Mouse (Mus musculus) retina, adult 2 months (tissue): ENCODE data around the gene Nup160.

Experiments used
- DNase-seq: peaks from one replicate; pipeline ENCODE4 v3.0.0-alpha.2; 2012; ENCODE audit warnings: low read depth, low spot score

Gene Nup160

GRCm38 (mm10) chr2:90677007-90677406, at the start of gene Nup160:
Gene Nup160, plus strand, starts transcription at chr2:90677215.
- no peak for DNase-seq

GRCm38 (mm10) chr2:90628261-90628660, 48.8 kb upstream of the Nup160 start:
- no peak for DNase-seq

GRCm38 (mm10) chr2:90629552-90629951, 47.5 kb upstream of the Nup160 start:
- no peak for DNase-seq

GRCm38 (mm10) chr2:90631938-90632733, 44.9 kb upstream of the Nup160 start:
- no peak for DNase-seq

GRCm38 (mm10) chr2:90634671-90635070, 42.3 kb upstream of the Nup160 start:
- no peak for DNase-seq

- no peak for DNase-seq
These were observed 41.8 kb upstream of the Nup160 start for GRCm38 (mm10) chr2:90635085-90635723.

- DNase-seq, result no peak
These were observed 40.2 kb upstream of the Nup160 start for GRCm38 (mm10) chr2:90636853-90637252.

GRCm38 (mm10) chr2:90638986-90639746, 37.8 kb upstream of the Nup160 start:
- no peak for DNase-seq

- DNase-seq, result no peak
These were observed 37.0 kb upstream of the Nup160 start for GRCm38 (mm10) chr2:90639747-90640699.

GRCm38 (mm10) chr2:90641007-90641709, 35.9 kb upstream of the Nup160 start:
- DNase-seq, result no peak

GRCm38 (mm10) chr2:90641710-90642039, 35.3 kb upstream of the Nup160 start:
- DNase-seq, result no peak

- no peak for DNase-seq
These were observed 29.9 kb upstream of the Nup160 start for GRCm38 (mm10) chr2:90647084-90647483.

GRCm38 (mm10) chr2:90649405-90649804, 27.6 kb upstream of the Nup160 start:
- DNase-seq, result no peak

GRCm38 (mm10) chr2:90649965-90650364, 27.1 kb upstream of the Nup160 start:
- no peak for DNase-seq

GRCm38 (mm10) chr2:90652101-90652500, 24.9 kb upstream of the Nup160 start:
- no peak for DNase-seq

- DNase-seq, result no peak
These were observed 24.0 kb upstream of the Nup160 start for GRCm38 (mm10) chr2:90652993-90653392.

- no peak for DNase-seq
These were observed 21.6 kb upstream of the Nup160 start for GRCm38 (mm10) chr2:90655449-90655848.

- no peak for DNase-seq
These were observed 18.4 kb upstream of the Nup160 start for GRCm38 (mm10) chr2:90658613-90659012.

- no peak for DNase-seq
These were observed 18.0 kb upstream of the Nup160 start for GRCm38 (mm10) chr2:90659016-90659415.

GRCm38 (mm10) chr2:90659639-90660038, 17.4 kb upstream of the Nup160 start:
- no peak for DNase-seq

GRCm38 (mm10) chr2:90660947-90661346, 16.1 kb upstream of the Nup160 start:
- no peak for DNase-seq
